ENCODE assay signal across 10 mouse cellular contexts in the genomic region with DNA sequence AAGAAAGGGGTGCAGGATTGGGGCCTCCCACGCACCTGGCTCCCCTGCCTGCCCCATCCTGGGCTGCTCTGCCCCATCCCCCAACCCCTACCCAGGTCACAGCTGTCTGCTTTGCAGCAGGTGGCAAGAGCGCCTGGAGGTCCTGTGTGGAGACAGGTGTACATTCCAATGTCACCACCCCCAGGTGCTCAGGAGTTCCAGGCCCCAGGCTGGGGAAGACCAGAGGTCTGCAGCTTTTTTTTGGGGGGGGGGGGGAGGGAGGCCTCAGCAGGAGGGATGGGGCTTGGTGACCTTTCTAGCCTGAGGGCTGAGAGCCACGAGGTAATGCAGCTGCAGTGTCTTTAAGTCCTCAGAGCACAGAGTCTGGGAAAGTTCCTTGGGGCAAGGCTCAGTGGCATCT.
DNase-seq lines count a peak whose midpoint lies in the region; ATAC-seq and TF ChIP-seq lines count a peak whose summit lies in the region.
"Had no signal": no experiment of that assay in that cellular context is flagged by ENCODE, and none has a peak within 500 bp of the region (broad histone marks: within the 10 kb centered on the region; RNA-seq: fewer than 3 reads in every experiment).

No protein-coding gene starts in this region.

- no peaks in the 10 kb centered on the region for H3K36me3 ChIP-seq in forebrain, embryonic 11.5 days (ENCODE audit: control insufficient read depth, insufficient read depth, low read length)
- H3K36me3 ChIP-seq in forebrain, postnatal 0 days (ENCODE audit: insufficient read depth), result no peaks in the 10 kb centered on the region
- H3K36me3 ChIP-seq in liver, embryonic 11.5 days (ENCODE audit: control insufficient read depth, insufficient read depth, low read length), result no peaks in the 10 kb centered on the region
- H3K36me3 ChIP-seq in forebrain, embryonic 13.5 days (ENCODE audit: poor library complexity, severe bottlenecking), result no peaks in the 10 kb centered on the region
- H3K36me3 ChIP-seq: limb, embryonic 15.5 days had no signal

- H3K9me3 ChIP-seq in forebrain, embryonic 11.5 days (ENCODE audit: control insufficient read depth, low read length), result no peaks in the 10 kb centered on the region
- no peaks in the 10 kb centered on the region for H3K9me3 ChIP-seq in forebrain, postnatal 0 days (ENCODE audit: low read length)
- H3K9me3 ChIP-seq in liver, embryonic 11.5 days (ENCODE audit: control insufficient read depth, low read length), result no peaks in the 10 kb centered on the region
- no peaks in the 10 kb centered on the region for H3K9me3 ChIP-seq in forebrain, embryonic 13.5 days (replicated peaks)
- H3K9me3 ChIP-seq: limb, embryonic 15.5 days had no signal

- no peak for TF ChIP-seq CTCF in forebrain, postnatal 0 days (IDR thresholded peaks at IDR 0.05; ENCODE audit: low read depth)
- no peak for TF ChIP-seq CTCF in gastrocnemius, adult 2 months (IDR thresholded peaks at IDR 0.05)

- no peaks in the 10 kb centered on the region; the same call in 1 of the 2 replicates for H3K27me3 ChIP-seq in forebrain, embryonic 11.5 days (ENCODE audit: control insufficient read depth, insufficient read depth, low read length)
- no peaks in the 10 kb centered on the region for H3K27me3 ChIP-seq in forebrain, postnatal 0 days (ENCODE audit: insufficient read depth, low read length)
- H3K27me3 ChIP-seq in liver, embryonic 11.5 days (replicated peaks; ENCODE audit: control insufficient read depth, insufficient read depth, low read length), result no peaks in the 10 kb centered on the region
- H3K27me3 ChIP-seq in forebrain, embryonic 13.5 days, result no peaks in the 10 kb centered on the region
- H3K27me3 ChIP-seq: limb, embryonic 15.5 days had no signal

- no peak overlapping the region for H3K27ac ChIP-seq in forebrain, embryonic 11.5 days (ENCODE audit: low read depth, low read length)
- H3K27ac ChIP-seq in forebrain, postnatal 0 days (ENCODE audit: low read depth, low read length), result no peak overlapping the region
- H3K27ac ChIP-seq in liver, embryonic 11.5 days (ENCODE audit: low read depth, low read length), result peak overlapping the region; percentile 43; the same call in 1 of the 2 replicates
- no peak overlapping the region for H3K27ac ChIP-seq in forebrain, embryonic 13.5 days
- no peak overlapping the region; the same call in 1 of the 2 replicates for H3K27ac ChIP-seq in gastrocnemius, adult 2 months
- H3K27ac ChIP-seq: limb, embryonic 15.5 days had no signal

- peaks cover 64% of the 10 kb centered on the region for H3K4me1 ChIP-seq in forebrain, embryonic 11.5 days (replicated peaks; ENCODE audit: control insufficient read depth, insufficient read depth, low read length)
- peaks cover 12% of the 10 kb centered on the region for H3K4me1 ChIP-seq in forebrain, postnatal 0 days (ENCODE audit: insufficient read depth)
- H3K4me1 ChIP-seq in liver, embryonic 11.5 days (replicated peaks; ENCODE audit: control insufficient read depth, insufficient read depth, low read length), result peaks cover 93% of the 10 kb centered on the region
- H3K4me1 ChIP-seq in forebrain, embryonic 13.5 days, result peaks cover 85% of the 10 kb centered on the region

- no peak overlapping the region for H3K4me3 ChIP-seq in forebrain, embryonic 11.5 days (ENCODE audit: low read depth, low read length)
- no peak overlapping the region for H3K4me3 ChIP-seq in forebrain, postnatal 0 days (ENCODE audit: low read depth, low read length)
- no peak overlapping the region for H3K4me3 ChIP-seq in liver, embryonic 11.5 days (ENCODE audit: low read depth, low read length)
- H3K4me3 ChIP-seq in forebrain, embryonic 13.5 days, result no peak overlapping the region
- no peak overlapping the region for H3K4me3 ChIP-seq in gastrocnemius, adult 2 months
- H3K4me3 ChIP-seq: limb, embryonic 15.5 days had no signal

- no peak for ATAC-seq in forebrain, embryonic 11.5 days (replicated peaks; ENCODE audit: low FRiP score)
- no peak for ATAC-seq in forebrain, postnatal 0 days
- no peak for ATAC-seq in liver, embryonic 11.5 days (replicated peaks; ENCODE audit: low FRiP score)
- no peak for ATAC-seq in forebrain, embryonic 13.5 days
- ATAC-seq in inflammation-experienced regulatory T-cells, adult 6 months, result no peak

- no peak overlapping the region for H3K4me2 ChIP-seq in forebrain, embryonic 11.5 days (ENCODE audit: low read depth, low read length, severe bottlenecking)
- H3K4me2 ChIP-seq in forebrain, postnatal 0 days (ENCODE audit: low read depth), result no peak overlapping the region
- no peak overlapping the region for H3K4me2 ChIP-seq in liver, embryonic 11.5 days
- H3K4me2 ChIP-seq in forebrain, embryonic 13.5 days, result no peak overlapping the region
- H3K4me2 ChIP-seq: limb, embryonic 15.5 days had no signal

- peak overlapping the region; percentile 20 for H3K9ac ChIP-seq in forebrain, embryonic 11.5 days (ENCODE audit: low read length)
- no peak overlapping the region for H3K9ac ChIP-seq in forebrain, postnatal 0 days
- H3K9ac ChIP-seq in liver, embryonic 11.5 days (ENCODE audit: low read depth, low read length), result no peak overlapping the region
- H3K9ac ChIP-seq in forebrain, embryonic 13.5 days, result 0 out of 2 replicates have a peak overlapping the region, but pooled peaks have one; percentile 1
- H3K9ac ChIP-seq: limb, embryonic 15.5 days had no signal

- 25% methylated on average over 3 of the region's 3 CpGs for WGBS in forebrain, embryonic 11.5 days
- WGBS in forebrain, postnatal 0 days, result 60% methylated on average over 3 of the region's 3 CpGs
- WGBS in liver, embryonic 11.5 days, result 50% methylated on average over 3 of the region's 3 CpGs
- 31% methylated on average over 3 of the region's 3 CpGs for WGBS in forebrain, embryonic 13.5 days

- intact Hi-C loops in gastrocnemius, adult 2 months (cut with DNase I), result no loop called here

- DNase-seq in forebrain, embryonic 11.5 days (ENCODE audit: low spot score), result no peak
- DNase-seq in forebrain, postnatal 0 days, result no peak
- DNase-seq in liver, embryonic 11.5 days (ENCODE audit: low spot score), result no peak
- no peak for DNase-seq in liver
- DNase-seq in thymus, postnatal 10 days (ENCODE audit: low spot score in 2 of 2), result peak; percentile 69 to 74
- DNase-seq in gastrocnemius, adult 2 months, result no peak
- DNase-seq: kidney, postnatal 4 days had no signal

Comparison
In these comparisons a context has a peak if more than half of its experiments do, and no peak if none do; other contexts are left out.
1. H3K9ac ChIP-seq: peak in forebrain, embryonic 11.5 days (single experiment) and forebrain, embryonic 13.5 days (single experiment); none in forebrain, postnatal 0 days (single experiment) and liver, embryonic 11.5 days (single experiment).
2. DNase-seq: peak in thymus, postnatal 10 days (2 of 2); none in forebrain, embryonic 11.5 days (single experiment), forebrain, postnatal 0 days (single experiment), liver, embryonic 11.5 days (single experiment), liver (single experiment) and gastrocnemius, adult 2 months (single experiment).